Mouse (Mus musculus) kidney, adult 2 months (tissue): ENCODE results near the gene Rbpjl. TPM values are rescaled to one million over a fixed set of nuclear protein-coding genes. Genes with fewer than 3 reads are reported as not detected.
A peak's percentile ranks its signal among the peaks of the same experiment; 100 is the strongest.

Experiments used
- DNase-seq: peaks from one replicate; pipeline ENCODE4 v3.0.0; 2021
- H3K27ac ChIP-seq: fragments of 200-500 bp; 2 replicates; pipeline ENCODE4 v1.5.1; 2012; ENCODE audit warnings: low read depth, low read length, control low read depth, inconsistent platforms; ENCODE audit not compliant: insufficient read depth
- H3K27me3 ChIP-seq: fragments of 200-500 bp; replicated peaks from 2 replicates; pipeline ENCODE4 v1.6.1; 2012; ENCODE audit warnings: mild to moderate bottlenecking, moderate library complexity, low read length, inconsistent platforms; ENCODE audit not compliant: control insufficient read depth, insufficient read depth
- H3K36me3 ChIP-seq: fragments of 200-500 bp; 2 replicates; pipeline ENCODE4 v1.6.1; 2012; ENCODE audit warnings: mild to moderate bottlenecking, moderate library complexity, low read length, inconsistent platforms; ENCODE audit not compliant: control insufficient read depth, insufficient read depth
- H3K4me1 ChIP-seq: fragments of 200-500 bp; 2 replicates; pipeline ENCODE4 v1.6.1; 2011; ENCODE audit warnings: low read length; ENCODE audit not compliant: control insufficient read depth, insufficient read depth
- H3K4me3 ChIP-seq: fragments of 200-500 bp; 2 replicates; pipeline ENCODE4 v1.5.1; 2011; ENCODE audit warnings: mild to moderate bottlenecking, low read depth, low read length, control low read depth; ENCODE audit not compliant: insufficient read depth
- CTCF ChIP-seq: fragments of 200-500 bp; conservative IDR thresholded peaks from 2 replicates; pipeline ENCODE4 v1.5.1; 2011; ENCODE audit warnings: low read depth, mild to moderate bottlenecking, control low read depth, low read length, moderate library complexity, mixed read lengths; ENCODE audit not compliant: insufficient read depth, insufficient read length
- POLR2A ChIP-seq: fragments of 200-500 bp; IDR thresholded peaks from one replicate; pipeline ENCODE4 v1.6.1; 2011; ENCODE audit warnings: low read depth, low read length, control low read depth
- WGBS: fragments of 180-500 bp; shearing (Covaris S2); methylation state at CpG from one replicate; pipeline ENCODE4 v1.1.7; 2018; 5-methylcytosine and 5-hydroxymethylcytosine counted together
- polyA plus RNA-seq: library from polyadenylated mRNA; depleted of rRNA; stranded (reverse); fragments of >200 nt; gene quantifications from 2 replicates; pipeline ENCODE4 v1.2.3, GENCODE M21; 2012

Rbpjl gene
- polyA plus RNA-seq, 1 experiment: not detected

GRCm38 (mm10) chr2:164445399-164446085 lies 42.6 kb downstream of the Rbpjl start:
- Histone ChIP-seq H3K27me3 (no peaks in the 10 kb centered on the region), H3K36me3 (no peaks in the 10 kb centered on the region), H3K27ac (0 out of 2 replicates have a peak overlapping the region, but pooled peaks have one; percentile 8), H3K4me1 (peaks cover 8% of the 10 kb centered on the region; the same call in 1 of the 2 replicates), H3K4me3 (no peak overlapping the region)
- no peak for DNase-seq
- TF ChIP-seq CTCF: no peak
- WGBS: 78% methylated on average over 3 of the region's 3 CpGs

GRCm38 (mm10) chr2:164446086-164446469 lies 43.1 kb downstream of the Rbpjl start:
- H3K36me3 ChIP-seq: no peaks in the 10 kb centered on the region
- peak overlapping the region; percentile 34; the same call in 1 of the 2 replicates for H3K27ac ChIP-seq
- H3K4me1 ChIP-seq: peaks cover 8% of the 10 kb centered on the region; the same call in 1 of the 2 replicates
- peak; percentile 61 for DNase-seq
- no peaks in the 10 kb centered on the region for H3K27me3 ChIP-seq
- 50% methylated on average over 3 of the region's 3 CpGs for WGBS
- TF ChIP-seq CTCF (no peak), POLR2A (no peak)
- no peak overlapping the region for H3K4me3 ChIP-seq

GRCm38 (mm10) chr2:164448140-164448539 lies 45.2 kb downstream of the Rbpjl start:
- WGBS: 52% methylated on average over 1 of the region's 1 CpGs
- Histone ChIP-seq H3K27ac (no peak overlapping the region), H3K27me3 (no peaks in the 10 kb centered on the region), H3K4me3 (no peak overlapping the region), H3K4me1 (peaks cover 13% of the 10 kb centered on the region), H3K36me3 (no peaks in the 10 kb centered on the region)
- no peak for TF ChIP-seq CTCF
- no peak for TF ChIP-seq POLR2A
- peak; percentile 66 for DNase-seq

GRCm38 (mm10) chr2:164448921-164449320 lies 46.0 kb downstream of the Rbpjl start:
- peak; percentile 54 for DNase-seq
- Histone ChIP-seq H3K27ac (no peak overlapping the region), H3K4me3 (no peak overlapping the region), H3K4me1 (peaks cover 14% of the 10 kb centered on the region), H3K36me3 (no peaks in the 10 kb centered on the region), H3K27me3 (no peaks in the 10 kb centered on the region)
- 37% methylated on average over 5 of the region's 5 CpGs for WGBS
- no peak for TF ChIP-seq POLR2A
- no peak for TF ChIP-seq CTCF

GRCm38 (mm10) chr2:164449341-164450042 lies 46.6 kb downstream of the Rbpjl start:
- no peak overlapping the region for H3K27ac ChIP-seq
- H3K36me3 ChIP-seq: no peaks in the 10 kb centered on the region
- 82% methylated on average over 14 of the region's 14 CpGs for WGBS
- H3K27me3 ChIP-seq: no peaks in the 10 kb centered on the region
- H3K4me1 ChIP-seq: peaks cover 19% of the 10 kb centered on the region
- DNase-seq: no peak
- no peak overlapping the region for H3K4me3 ChIP-seq
- TF ChIP-seq POLR2A: no peak
- TF ChIP-seq CTCF: no peak

GRCm38 (mm10) chr2:164452000-164452676 lies 49.2 kb downstream of the Rbpjl start:
- DNase-seq: peak; percentile 54
- WGBS: 33% methylated on average over 12 of the region's 13 CpGs
- no peak overlapping the region for H3K27ac ChIP-seq
- peaks cover 39% of the 10 kb centered on the region for H3K4me1 ChIP-seq
- no peaks in the 10 kb centered on the region for H3K27me3 ChIP-seq
- TF ChIP-seq CTCF: no peak
- TF ChIP-seq POLR2A: no peak
- H3K4me3 ChIP-seq: no peak overlapping the region
- H3K36me3 ChIP-seq: no peaks in the 10 kb centered on the region
